20 mouse cellular contexts compared by ENCODE assay signal in genomic region chr13:31914901-31915587, GRCm38 (mm10).
DNase-seq lines count a peak whose midpoint lies in the region; ATAC-seq lines count a peak whose summit lies in the region.
"Had no signal": no experiment of that assay in that cellular context is flagged by ENCODE, and none has a peak within 500 bp of the region (broad histone marks: within the 10 kb centered on the region; RNA-seq: fewer than 3 reads in every experiment).

No protein-coding gene starts in this region.

- H3K27me3 ChIP-seq in midbrain, embryonic 11.5 days (ENCODE audit: control insufficient read depth, insufficient read depth, low read length): no peaks in the 10 kb centered on the region
- H3K27me3 ChIP-seq in midbrain, embryonic 10.5 days (ENCODE audit: low read depth, poor library complexity, severe bottlenecking): no peaks in the 10 kb centered on the region
- peaks cover 17% of the 10 kb centered on the region; the same call in 1 of the 2 replicates for H3K27me3 ChIP-seq in embryonic facial prominence, embryonic 10.5 days (replicated peaks; ENCODE audit: low read depth, poor library complexity, severe bottlenecking)
- no peaks in the 10 kb centered on the region for H3K27me3 ChIP-seq in embryonic facial prominence, embryonic 14.5 days (replicated peaks; ENCODE audit: control insufficient read depth, insufficient read depth, low read length)
- H3K27me3 ChIP-seq: forebrain, embryonic 12.5 days had no signal

- H3K9ac ChIP-seq in midbrain, embryonic 11.5 days (ENCODE audit: low read length): no peak overlapping the region
- no peak overlapping the region for H3K9ac ChIP-seq in embryonic facial prominence, embryonic 14.5 days (ENCODE audit: low read depth, low read length)
- H3K9ac ChIP-seq: embryonic facial prominence, embryonic 12.5 days; forebrain, embryonic 12.5 days had no signal

- intact Hi-C loops in left cerebral cortex, postnatal 4 days (cut with DNase I): no loop called here

- no peak overlapping the region for H3K4me2 ChIP-seq in midbrain, embryonic 11.5 days
- H3K4me2 ChIP-seq in embryonic facial prominence, embryonic 14.5 days (ENCODE audit: low read depth, low read length): no peak overlapping the region
- H3K4me2 ChIP-seq: embryonic facial prominence, embryonic 12.5 days; forebrain, embryonic 12.5 days had no signal

- peaks cover 6% of the 10 kb centered on the region; the same call in 1 of the 2 replicates for H3K4me1 ChIP-seq in midbrain, embryonic 11.5 days (ENCODE audit: control insufficient read depth, insufficient read depth, low read length)
- peaks cover 23% of the 10 kb centered on the region for H3K4me1 ChIP-seq in midbrain, embryonic 10.5 days
- H3K4me1 ChIP-seq in embryonic facial prominence, embryonic 10.5 days: peaks cover 45% of the 10 kb centered on the region
- peaks cover 9% of the 10 kb centered on the region; the same call in 1 of the 2 replicates for H3K4me1 ChIP-seq in embryonic facial prominence, embryonic 14.5 days (ENCODE audit: control insufficient read depth, insufficient read depth, low read length)

- no peak overlapping the region for H3K27ac ChIP-seq in midbrain, embryonic 11.5 days (ENCODE audit: low read depth, low read length)
- H3K27ac ChIP-seq in midbrain, embryonic 10.5 days (replicated peaks): no peak overlapping the region
- 0 out of 2 replicates have a peak overlapping the region, but pooled peaks have one; percentile 19 for H3K27ac ChIP-seq in embryonic facial prominence, embryonic 10.5 days (replicated peaks)
- H3K27ac ChIP-seq in embryonic facial prominence, embryonic 14.5 days (replicated peaks; ENCODE audit: low read depth, low read length): no peak overlapping the region
- H3K27ac ChIP-seq: embryonic facial prominence, embryonic 12.5 days; forebrain, embryonic 10.5 days; forebrain, embryonic 12.5 days had no signal

- ATAC-seq in midbrain, embryonic 11.5 days (ENCODE audit: low FRiP score): no peak
- ATAC-seq in embryonic facial prominence, embryonic 14.5 days (ENCODE audit: low read depth): peak; percentile 86; the same call in 1 of the 2 replicates
- ATAC-seq: forebrain, embryonic 14.5 days; forebrain, embryonic 16.5 days had no signal

- H3K9me3 ChIP-seq in midbrain, embryonic 11.5 days (ENCODE audit: control insufficient read depth, low read length): no peaks in the 10 kb centered on the region
- H3K9me3 ChIP-seq in midbrain, embryonic 10.5 days (replicated peaks): no peaks in the 10 kb centered on the region
- H3K9me3 ChIP-seq in embryonic facial prominence, embryonic 10.5 days: no peaks in the 10 kb centered on the region
- no peaks in the 10 kb centered on the region for H3K9me3 ChIP-seq in embryonic facial prominence, embryonic 14.5 days (ENCODE audit: control insufficient read depth, low read length)
- H3K9me3 ChIP-seq: embryonic facial prominence, embryonic 12.5 days; forebrain, embryonic 10.5 days; forebrain, embryonic 12.5 days had no signal

- peak; percentile 69 for DNase-seq in midbrain, embryonic 11.5 days (ENCODE audit: low spot score, missing footprints)
- DNase-seq in midbrain, embryonic 10.5 days (ENCODE audit: low spot score): no peak
- peak; percentile 20 for DNase-seq in embryonic facial prominence, embryonic 10.5 days (ENCODE audit: low spot score)
- peak; percentile 68 for DNase-seq in embryonic facial prominence, embryonic 14.5 days (ENCODE audit: low spot score)
- DNase-seq in fat pad, adult 2 months (ENCODE audit: extremely low read depth, low read depth, low spot score): peak; percentile 61
- DNase-seq in urinary bladder, postnatal 14 days (ENCODE audit: low spot score): no peak
- no peak for DNase-seq in lung, postnatal 10 days
- DNase-seq in left cerebral cortex, postnatal 4 days: no peak
- DNase-seq: adrenal gland, adult 8-10 months; adrenal gland, postnatal 36 days; cerebellum, adult 11-12 months; cerebellum, adult 2 months; cerebellum, adult 9-10 months; cerebellum, postnatal 10 days; cerebellum, postnatal 25 days had no signal

- H3K36me3 ChIP-seq in midbrain, embryonic 11.5 days (ENCODE audit: control insufficient read depth, insufficient read depth, low read length): no peaks in the 10 kb centered on the region
- no peaks in the 10 kb centered on the region for H3K36me3 ChIP-seq in midbrain, embryonic 10.5 days
- H3K36me3 ChIP-seq in embryonic facial prominence, embryonic 10.5 days (replicated peaks): no peaks in the 10 kb centered on the region
- H3K36me3 ChIP-seq in embryonic facial prominence, embryonic 14.5 days (ENCODE audit: control insufficient read depth, insufficient read depth, low read length): no peaks in the 10 kb centered on the region
- H3K36me3 ChIP-seq: embryonic facial prominence, embryonic 12.5 days; forebrain, embryonic 10.5 days; forebrain, embryonic 12.5 days had no signal

- H3K4me3 ChIP-seq in midbrain, embryonic 11.5 days (ENCODE audit: low read depth, low read length): no peak overlapping the region
- H3K4me3 ChIP-seq in midbrain, embryonic 10.5 days: no peak overlapping the region
- no peak overlapping the region for H3K4me3 ChIP-seq in embryonic facial prominence, embryonic 10.5 days
- H3K4me3 ChIP-seq in embryonic facial prominence, embryonic 14.5 days (ENCODE audit: low read depth, low read length): no peak overlapping the region
- H3K4me3 ChIP-seq: embryonic facial prominence, embryonic 12.5 days; forebrain, embryonic 10.5 days; forebrain, embryonic 12.5 days had no signal

- 73% methylated on average over 4 of the region's 4 CpGs for WGBS in midbrain, embryonic 11.5 days
- 72% methylated on average over 4 of the region's 4 CpGs for WGBS in midbrain, embryonic 10.5 days
- WGBS in embryonic facial prominence, embryonic 10.5 days: 54% methylated on average over 4 of the region's 4 CpGs
- WGBS in embryonic facial prominence, embryonic 14.5 days: 44% methylated on average over 4 of the region's 4 CpGs

Comparison
In these comparisons a context has a peak if more than half of its experiments do, and no peak if none do; other contexts are left out.
1. DNase-seq: peak in midbrain, embryonic 11.5 days (single experiment), embryonic facial prominence, embryonic 10.5 days (single experiment), embryonic facial prominence, embryonic 14.5 days (single experiment) and fat pad, adult 2 months (single experiment); none in midbrain, embryonic 10.5 days (single experiment), urinary bladder, postnatal 14 days (single experiment), lung, postnatal 10 days (single experiment) and left cerebral cortex, postnatal 4 days (single experiment).